Mouse (Mus musculus) brain, embryonic 14.5 days (tissue): ENCODE measurements at regions not wholly inside any gene's neighbourhood (a gene's known extent, or its start where the extent isn't known, plus 50 kb on each side); places are given as distances from the start of the nearest gene placed in this dataset.
A peak's percentile ranks its signal among the peaks of the same experiment; 100 is the strongest.

Experiments
- DNase-seq: peaks from one replicate; pipeline ENCODE4 v3.0.0-alpha.2; 2011; ENCODE audit warnings: low read depth
- CTCF ChIP-seq: fragments of 200-500 bp; IDR thresholded peaks from 2 replicates; pipeline ENCODE4 v1.5.1; 2012; ENCODE audit warnings: inconsistent platforms, mild to moderate bottlenecking, moderate library complexity, borderline replicate concordance; ENCODE audit not compliant: insufficient read depth, insufficient read length; ENCODE audit errors: extremely low read depth
- POLR2A ChIP-seq: fragments of 200-500 bp; IDR thresholded peaks from 2 replicates; pipeline ENCODE4 v1.6.1; 2012; ENCODE audit warnings: mild to moderate bottlenecking, inconsistent platforms, borderline replicate concordance; ENCODE audit not compliant: poor library complexity, insufficient read depth, insufficient read length, severe bottlenecking; ENCODE audit errors: extremely low read depth

GRCm38 (mm10) chr13:11167115-11167514 is 806.5 kb upstream of the Chrm3 start:
- no peak for TF ChIP-seq POLR2A
- TF ChIP-seq CTCF, result no peak
- DNase-seq, result peak; percentile 65

GRCm38 (mm10) chr13:11164130-11164529 is 803.5 kb upstream of the Chrm3 start:
- TF ChIP-seq CTCF, result no peak
- no peak for TF ChIP-seq POLR2A
- no peak for DNase-seq

DNA sequence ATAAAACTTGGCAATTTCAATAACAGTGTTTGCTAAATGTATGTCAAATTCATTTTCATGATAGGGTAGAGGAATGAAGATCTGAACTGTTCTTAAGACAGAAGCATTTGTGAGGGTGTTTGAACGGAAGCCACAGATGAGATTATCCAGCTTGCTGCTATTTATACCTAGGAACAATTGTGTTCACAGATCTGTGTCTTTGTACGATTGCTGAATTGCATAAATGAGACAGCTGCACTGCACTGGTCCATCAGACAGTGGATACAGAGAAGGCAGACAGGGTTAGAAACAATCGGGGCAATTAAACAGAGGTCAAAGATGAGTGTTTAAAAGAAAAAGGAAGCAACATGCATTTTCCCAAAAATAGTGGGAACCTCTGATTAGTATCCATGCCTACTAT is 786.6 kb upstream of the Chrm3 start:
- DNase-seq, result peak; percentile 17
- no peak for TF ChIP-seq CTCF
- TF ChIP-seq POLR2A, result no peak

DNA sequence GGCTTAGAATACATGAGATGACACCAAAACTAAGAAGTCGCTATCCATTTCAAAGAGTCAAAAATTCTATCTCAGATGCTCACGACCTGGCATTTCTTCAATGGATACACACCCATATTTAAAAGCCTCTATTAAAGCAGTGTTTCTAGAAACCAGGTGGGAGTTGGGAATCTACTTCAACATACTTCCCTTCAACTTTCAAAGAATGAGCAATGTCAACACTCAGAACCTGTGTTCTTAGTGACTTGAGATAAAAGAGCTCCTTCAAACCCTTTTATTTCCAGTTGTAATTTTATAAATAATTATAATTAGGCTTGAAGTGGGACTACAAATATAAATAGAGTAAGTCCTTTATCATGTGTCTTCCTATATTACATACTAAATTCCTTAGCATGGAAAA is 747.0 kb upstream of the Chrm3 start:
- TF ChIP-seq POLR2A (no peak), CTCF (no peak)

GRCm38 (mm10) chr13:11106426-11106825 is 745.8 kb upstream of the Chrm3 start:
- no peak for TF ChIP-seq POLR2A
- TF ChIP-seq CTCF, result no peak
- DNase-seq, result no peak

More for the DNA sequence above, 747.0 kb upstream of the Chrm3 start:
- no peak for DNase-seq

DNA sequence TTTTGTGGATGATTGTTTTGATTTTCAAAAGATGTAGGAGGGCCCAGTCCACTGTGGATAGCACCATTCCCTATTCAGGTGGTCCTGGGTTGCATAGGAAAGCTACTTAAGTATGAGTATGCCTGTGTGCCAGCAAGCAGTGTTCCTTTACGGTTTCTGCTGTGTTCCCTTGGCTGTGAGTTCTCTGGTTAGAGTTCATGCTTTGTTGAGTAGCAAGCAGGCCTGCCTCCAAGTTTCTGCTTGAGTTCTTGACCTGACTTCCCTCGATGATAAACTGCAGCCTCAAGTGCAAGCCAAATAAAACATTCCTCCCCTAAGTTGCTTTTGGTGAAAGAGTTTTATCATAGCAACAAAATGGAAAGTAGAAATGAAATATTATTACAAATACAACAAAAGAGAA is 744.9 kb upstream of the Chrm3 start:
- DNase-seq, result no peak
- no peak for TF ChIP-seq POLR2A
- no peak for TF ChIP-seq CTCF

GRCm38 (mm10) chr13:11099586-11099950 is 738.9 kb upstream of the Chrm3 start:
- TF ChIP-seq POLR2A, result no peak
- no peak for TF ChIP-seq CTCF
- no peak for DNase-seq

GRCm38 (mm10) chr13:11098899-11099585 is 738.4 kb upstream of the Chrm3 start:
- TF ChIP-seq CTCF (no peak), POLR2A (no peak)

DNA sequence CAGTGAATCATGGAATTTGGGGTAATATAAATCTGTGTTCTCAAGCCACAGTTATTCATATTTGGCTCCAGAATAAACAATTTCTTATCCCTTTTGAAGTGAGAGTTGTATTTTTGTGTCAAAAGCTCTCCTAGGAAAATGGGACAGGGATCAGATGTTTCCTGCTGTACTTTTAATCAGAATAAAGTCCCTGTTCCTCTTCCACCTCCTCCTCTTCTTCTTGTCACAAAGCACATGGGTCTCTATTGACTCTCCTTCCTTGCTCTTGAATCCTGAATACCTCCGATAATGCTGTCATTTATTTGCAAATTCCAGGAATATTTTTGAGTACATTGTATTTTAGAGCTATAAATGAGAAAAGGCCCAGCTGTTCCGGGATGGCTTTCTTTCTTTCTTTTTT is 732.3 kb upstream of the Chrm3 start:
- TF ChIP-seq POLR2A, result no peak
- TF ChIP-seq CTCF, result no peak
- no peak for DNase-seq

More at GRCm38 (mm10) chr13:11098899-11099585, 738.4 kb upstream of the Chrm3 start:
- DNase-seq, result peak; percentile 52
